Mouse (Mus musculus): ENCODE results near the gene Rabl6. TPM values are rescaled to one million over a fixed set of nuclear protein-coding genes. Genes with fewer than 3 reads are reported as not detected.
A peak's percentile ranks its signal among the peaks of the same experiment; 100 is the strongest.
"Not testable (repeated sequence)": the region's sequence is repeated elsewhere in the genome, so short reads cannot be mapped to it uniquely, and the experiment has no call there.

Gene Rabl6
- total RNA-seq, 2 experiments from 2014 or later, result 39.5 to 41.0 TPM

GRCm38 (mm10) chr2:25557221-25557963, 50.9 kb downstream of the Rabl6 start, which contains the start of gene Edf1:
Gene Edf1 (plus strand): TSS chr2:25557847.
- intact Hi-C loops (cut with DNase I; ENCODE audit: low total_unique reads), result no loop called here
- DNase-seq, result peak; percentile 97

GRCm38 (mm10) chr2:25556296-25556695, 52.0 kb downstream of the Rabl6 start:
- DNase-seq, result no peak
- intact Hi-C loops (cut with DNase I; ENCODE audit: low total_unique reads), result no loop called here

GRCm38 (mm10) chr2:25555479-25555878, 52.8 kb downstream of the Rabl6 start:
- intact Hi-C loops (cut with DNase I; ENCODE audit: low total_unique reads); DNase-seq: not testable (repeated sequence)

GRCm38 (mm10) chr2:25553171-25553786, 55.0 kb downstream of the Rabl6 start:
- DNase-seq; intact Hi-C loops (cut with DNase I; ENCODE audit: low total_unique reads): not testable (repeated sequence)

- DNase-seq, result peak; percentile 45
- intact Hi-C loops (cut with DNase I; ENCODE audit: low total_unique reads), result no loop called here
Observed at GRCm38 (mm10) chr2:25551186-25551585, 57.1 kb downstream of the Rabl6 start.

GRCm38 (mm10) chr2:25549021-25549991, 59.0 kb downstream of the Rabl6 start:
- intact Hi-C loops (cut with DNase I; ENCODE audit: low total_unique reads), result loop anchor here (2.0 kb wide), 1 partner anchor 41 kb away; no protein-coding TSS in a partner anchor
- no peak for DNase-seq

GRCm38 (mm10) chr2:25546811-25547491, 61.4 kb downstream of the Rabl6 start, which contains the start of gene Traf2:
Gene Traf2 (minus strand): TSS chr2:25546940.
- intact Hi-C loops (cut with DNase I; ENCODE audit: low total_unique reads), result no loop called here
- peak; percentile 98 for DNase-seq

GRCm38 (mm10) chr2:25545996-25546810, 62.1 kb downstream of the Rabl6 start:
- DNase-seq, result no peak
- intact Hi-C loops (cut with DNase I; ENCODE audit: low total_unique reads), result no loop called here

- intact Hi-C loops (cut with DNase I; ENCODE audit: low total_unique reads), result no loop called here
Observed at GRCm38 (mm10) chr2:25541644-25542367, 66.5 kb downstream of the Rabl6 start.

GRCm38 (mm10) chr2:25540541-25540948, 67.8 kb downstream of the Rabl6 start:
- DNase-seq, result no peak
- intact Hi-C loops (cut with DNase I; ENCODE audit: low total_unique reads), result no loop called here

More at GRCm38 (mm10) chr2:25541644-25542367, 66.5 kb downstream of the Rabl6 start:
- DNase-seq, result no peak

GRCm38 (mm10) chr2:25536531-25536930, 71.8 kb downstream of the Rabl6 start:
- no peak for DNase-seq
- intact Hi-C loops (cut with DNase I; ENCODE audit: low total_unique reads), result no loop called here

GRCm38 (mm10) chr2:25534866-25535182, 73.5 kb downstream of the Rabl6 start:
- intact Hi-C loops (cut with DNase I; ENCODE audit: low total_unique reads), result no loop called here
- DNase-seq, result no peak

GRCm38 (mm10) chr2:25534178-25534865, 74.0 kb downstream of the Rabl6 start:
- intact Hi-C loops (cut with DNase I; ENCODE audit: low total_unique reads), result no loop called here
- peak; percentile 89 for DNase-seq

- intact Hi-C loops (cut with DNase I; ENCODE audit: low total_unique reads), result no loop called here
- DNase-seq, result no peak
Observed at GRCm38 (mm10) chr2:25533707-25534106, 74.6 kb downstream of the Rabl6 start.
